Mouse (Mus musculus): Measurements from ENCODE around the gene Cdiptos. TPM values are rescaled to one million over a fixed set of nuclear protein-coding genes. Genes with fewer than 3 reads are reported as not detected.

The Cdiptos gene
- polyA plus RNA-seq, 1 experiment from 2014 or later = 3.9 TPM

DNA sequence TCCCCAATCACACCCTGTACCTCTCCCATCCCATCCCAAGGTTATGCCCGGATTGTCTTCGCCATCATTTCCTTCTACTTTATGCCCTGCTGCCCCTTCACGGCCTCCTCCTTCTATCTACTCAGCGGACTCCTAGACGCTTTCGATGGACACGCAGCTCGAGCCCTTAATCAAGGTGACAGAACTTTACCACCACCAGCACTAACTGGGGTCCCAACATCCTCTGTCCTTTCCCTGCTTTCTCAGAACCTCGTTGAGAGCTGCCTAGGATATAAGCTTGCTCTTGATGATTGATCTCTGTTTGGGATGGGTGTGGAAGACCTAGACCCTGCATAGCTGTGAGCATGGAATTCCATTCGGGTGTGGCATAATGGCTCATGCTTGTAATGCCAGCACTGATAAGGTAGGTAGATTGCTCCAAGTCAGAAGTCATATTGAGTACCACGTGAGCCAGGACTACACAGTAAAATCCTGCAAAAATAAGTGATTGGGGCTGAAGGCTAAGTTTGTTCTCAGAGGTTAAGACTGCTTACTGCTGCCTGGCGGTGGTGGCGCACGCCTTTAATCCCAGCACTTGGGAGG, 1.1 kb upstream of the Cdiptos start:
- peaks cover 23% of the 10 kb centered on the region for H3K36me3 ChIP-seq (ENCODE audit: inconsistent target)
- WGBS (ENCODE audit: missing documents) = 9% methylated on average over 11 of the region's 14 CpGs
- H3K79me2 ChIP-seq (ENCODE audit: inconsistent target) = peaks cover 21% of the 10 kb centered on the region
- H3K4me3 ChIP-seq (ENCODE audit: inconsistent target) = peak overlapping the region; percentile 95
- H3K27ac ChIP-seq = peak overlapping the region; percentile 99

- H3K79me2 ChIP-seq (ENCODE audit: inconsistent target) = peaks cover 21% of the 10 kb centered on the region
- WGBS (ENCODE audit: missing documents) = no CpG with 5 or more reads among the region's 1 CpGs
- H3K4me3 ChIP-seq (ENCODE audit: inconsistent target) = peak within 1 kb of the TSS; percentile 95
- H3K27ac ChIP-seq = peak within 1 kb of the TSS; percentile 99
- H3K36me3 ChIP-seq (ENCODE audit: inconsistent target) = peaks cover 23% of the 10 kb centered on the region
These were observed 177 bp downstream of the Cdiptos start, which contains the start of gene Cdipt for GRCm38 (mm10) chr7:126975893-126975949. Gene Cdipt (plus strand): TSS chr7:126975914.

DNA sequence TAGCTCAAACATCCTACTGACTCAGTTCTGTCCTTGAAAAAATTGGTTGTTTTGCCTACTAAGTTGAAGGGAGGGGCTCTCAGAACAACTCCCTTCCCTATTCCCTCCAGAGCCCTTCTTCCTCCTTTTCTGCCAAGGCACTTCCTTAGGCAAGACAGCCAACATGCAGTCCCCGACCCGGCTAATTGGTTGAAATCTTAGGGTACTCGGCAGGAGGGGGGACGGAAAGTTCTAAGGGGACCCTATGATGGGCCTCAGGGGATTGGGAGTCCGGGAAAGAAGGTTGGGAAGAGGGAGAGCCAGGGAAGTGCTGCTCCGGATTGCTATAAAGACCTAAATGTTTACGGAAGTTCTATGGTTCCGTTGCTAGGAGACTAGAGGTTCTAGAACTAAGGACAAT, 405 bp downstream of the Cdiptos start:
- peaks cover 21% of the 10 kb centered on the region for H3K79me2 ChIP-seq (ENCODE audit: inconsistent target)
- peak overlapping the region; percentile 95 for H3K4me3 ChIP-seq (ENCODE audit: inconsistent target)
- peaks cover 23% of the 10 kb centered on the region for H3K36me3 ChIP-seq (ENCODE audit: inconsistent target)
- 2% methylated on average over 8 of the region's 8 CpGs for WGBS (ENCODE audit: missing documents)
- H3K27ac ChIP-seq = peak overlapping the region; percentile 99

- Histone ChIP-seq H3K27ac (no peak overlapping the region), H3K79me2 (ENCODE audit: inconsistent target) (no peaks in the 10 kb centered on the region), H3K36me3 (ENCODE audit: inconsistent target) (no peaks in the 10 kb centered on the region), H3K4me3 (ENCODE audit: inconsistent target) (no peak overlapping the region)
- WGBS (ENCODE audit: missing documents) = 98% methylated on average over 4 of the region's 6 CpGs
These were observed 8.5 kb downstream of the Cdiptos start for GRCm38 (mm10) chr7:126967361-126967760.

DNA sequence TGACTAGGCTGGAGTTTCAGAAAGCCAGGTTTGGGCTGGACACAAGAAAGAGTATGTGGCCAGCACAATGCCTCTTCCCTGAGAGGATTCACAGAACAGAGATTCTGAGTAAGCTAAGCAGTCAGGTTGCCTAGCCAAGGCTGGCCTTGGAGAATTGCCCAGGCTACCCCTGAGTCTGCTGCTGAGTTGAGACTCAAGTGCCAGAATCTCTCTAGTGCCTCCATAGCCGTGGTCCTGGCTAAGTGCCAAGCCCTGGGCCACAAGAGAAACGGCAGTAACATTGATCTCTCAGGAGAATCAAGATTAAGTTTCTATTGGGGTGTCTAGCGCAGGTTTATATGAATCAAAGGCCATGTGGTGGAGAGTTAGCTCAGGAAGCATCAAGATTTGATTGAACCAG, 10.3 kb downstream of the Cdiptos start:
- H3K4me3 ChIP-seq (ENCODE audit: inconsistent target) = no peak overlapping the region
- H3K36me3 ChIP-seq (ENCODE audit: inconsistent target) = no peaks in the 10 kb centered on the region
- WGBS (ENCODE audit: missing documents) = 63% methylated on average over 3 of the region's 3 CpGs
- H3K79me2 ChIP-seq (ENCODE audit: inconsistent target) = no peaks in the 10 kb centered on the region
- no peak overlapping the region for H3K27ac ChIP-seq

- Histone ChIP-seq H3K36me3 (ENCODE audit: inconsistent target) (no peaks in the 10 kb centered on the region), H3K27ac (no peak overlapping the region), H3K4me3 (ENCODE audit: inconsistent target) (no peak overlapping the region), H3K79me2 (ENCODE audit: inconsistent target) (no peaks in the 10 kb centered on the region)
- WGBS (ENCODE audit: missing documents) = 38% methylated on average over 19 of the region's 19 CpGs
These were observed 12.2 kb downstream of the Cdiptos start for GRCm38 (mm10) chr7:126963548-126964286.

- Histone ChIP-seq H3K4me3 (ENCODE audit: inconsistent target) (no peak overlapping the region), H3K36me3 (ENCODE audit: inconsistent target) (no peaks in the 10 kb centered on the region), H3K27ac (no peak overlapping the region), H3K79me2 (ENCODE audit: inconsistent target) (no peaks in the 10 kb centered on the region)
- WGBS (ENCODE audit: missing documents) = 97% methylated on average over 4 of the region's 4 CpGs
These were observed 13.9 kb downstream of the Cdiptos start for GRCm38 (mm10) chr7:126961965-126962364.

DNA sequence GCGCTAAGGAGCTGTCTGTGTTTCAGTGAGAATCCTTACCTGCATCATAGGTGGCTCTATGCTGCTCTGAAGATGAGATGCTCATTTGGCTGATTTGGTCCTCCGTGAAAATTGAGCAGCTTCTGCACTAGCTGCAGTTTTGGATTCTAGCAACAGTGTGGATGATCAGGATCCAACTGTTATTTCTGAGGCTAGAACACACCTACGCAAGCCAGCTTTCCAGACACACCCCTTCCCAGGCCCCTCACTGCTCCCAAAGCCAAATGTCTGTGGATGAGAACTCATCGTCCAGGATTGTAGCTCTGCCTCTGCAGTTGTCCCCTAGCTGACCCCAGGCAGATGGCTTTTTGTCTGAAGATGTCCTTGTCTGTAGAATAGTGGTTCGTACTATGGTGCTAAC, 14.8 kb downstream of the Cdiptos start:
- H3K36me3 ChIP-seq (ENCODE audit: inconsistent target) = no peaks in the 10 kb centered on the region
- no peak overlapping the region for H3K4me3 ChIP-seq (ENCODE audit: inconsistent target)
- no peak overlapping the region for H3K27ac ChIP-seq
- WGBS (ENCODE audit: missing documents) = 96% methylated on average over 5 of the region's 5 CpGs
- no peaks in the 10 kb centered on the region for H3K79me2 ChIP-seq (ENCODE audit: inconsistent target)

DNA sequence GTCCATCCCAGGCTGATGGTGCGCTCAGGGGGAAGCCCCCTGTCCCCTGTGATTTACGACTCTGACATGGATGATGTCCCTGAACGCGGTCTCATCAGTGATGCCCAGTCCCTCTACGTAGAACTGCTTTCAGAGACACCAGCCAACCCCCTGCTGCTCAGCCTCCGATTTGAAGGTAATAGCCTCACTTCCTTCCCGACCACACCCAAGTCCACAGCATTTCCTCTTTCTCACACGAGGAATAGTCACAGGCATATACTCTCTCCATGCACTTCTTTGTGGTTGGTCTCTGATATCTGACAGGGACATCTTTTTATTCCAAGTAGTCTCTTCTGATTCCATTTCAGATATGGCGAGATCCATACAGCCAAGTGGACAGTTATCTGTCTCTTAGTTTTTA, 16.1 kb downstream of the Cdiptos start:
- H3K36me3 ChIP-seq (ENCODE audit: inconsistent target) = no peaks in the 10 kb centered on the region
- 52% methylated on average over 8 of the region's 9 CpGs for WGBS (ENCODE audit: missing documents)
- no peaks in the 10 kb centered on the region for H3K79me2 ChIP-seq (ENCODE audit: inconsistent target)
- no peak overlapping the region for H3K4me3 ChIP-seq (ENCODE audit: inconsistent target)
- no peak overlapping the region for H3K27ac ChIP-seq

- Histone ChIP-seq H3K27ac (no peak overlapping the region), H3K79me2 (ENCODE audit: inconsistent target) (no peaks in the 10 kb centered on the region), H3K36me3 (ENCODE audit: inconsistent target) (no peaks in the 10 kb centered on the region), H3K4me3 (ENCODE audit: inconsistent target) (no peak overlapping the region)
- WGBS (ENCODE audit: missing documents) = 24% methylated on average over 3 of the region's 3 CpGs
These were observed 20.8 kb downstream of the Cdiptos start for GRCm38 (mm10) chr7:126955125-126955524.

DNA sequence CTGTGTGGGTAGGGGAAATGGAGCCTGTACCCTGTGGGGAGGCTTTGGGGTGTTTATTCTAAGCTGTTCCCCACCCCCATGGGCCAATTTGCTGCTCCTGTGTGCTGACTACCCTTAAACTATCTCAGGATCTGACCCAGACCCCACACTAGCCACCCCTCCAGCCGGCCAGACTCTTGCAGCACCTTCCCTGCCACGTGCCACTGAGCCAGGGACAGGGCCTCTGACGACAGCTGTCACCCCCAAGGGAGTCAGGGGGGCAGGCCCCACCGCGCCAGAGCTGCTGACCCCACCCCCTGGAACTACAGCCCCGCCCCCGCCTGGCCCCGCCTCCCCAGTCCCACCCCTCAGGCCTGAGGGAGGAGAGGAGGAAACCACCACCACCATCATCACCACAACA, 23.3 kb downstream of the Cdiptos start:
- no peak overlapping the region for H3K4me3 ChIP-seq (ENCODE audit: inconsistent target)
- H3K36me3 ChIP-seq (ENCODE audit: inconsistent target) = no peaks in the 10 kb centered on the region
- no peaks in the 10 kb centered on the region for H3K79me2 ChIP-seq (ENCODE audit: inconsistent target)
- H3K27ac ChIP-seq = no peak overlapping the region
- WGBS (ENCODE audit: missing documents) = 15% methylated on average over 2 of the region's 8 CpGs

- 39% methylated on average over 4 of the region's 4 CpGs for WGBS (ENCODE audit: missing documents)
- H3K27ac ChIP-seq = no peak overlapping the region
- H3K36me3 ChIP-seq (ENCODE audit: inconsistent target) = no peaks in the 10 kb centered on the region
- no peak overlapping the region for H3K4me3 ChIP-seq (ENCODE audit: inconsistent target)
- no peaks in the 10 kb centered on the region for H3K79me2 ChIP-seq (ENCODE audit: inconsistent target)
These were observed 24.2 kb downstream of the Cdiptos start for GRCm38 (mm10) chr7:126951741-126952140.

DNA sequence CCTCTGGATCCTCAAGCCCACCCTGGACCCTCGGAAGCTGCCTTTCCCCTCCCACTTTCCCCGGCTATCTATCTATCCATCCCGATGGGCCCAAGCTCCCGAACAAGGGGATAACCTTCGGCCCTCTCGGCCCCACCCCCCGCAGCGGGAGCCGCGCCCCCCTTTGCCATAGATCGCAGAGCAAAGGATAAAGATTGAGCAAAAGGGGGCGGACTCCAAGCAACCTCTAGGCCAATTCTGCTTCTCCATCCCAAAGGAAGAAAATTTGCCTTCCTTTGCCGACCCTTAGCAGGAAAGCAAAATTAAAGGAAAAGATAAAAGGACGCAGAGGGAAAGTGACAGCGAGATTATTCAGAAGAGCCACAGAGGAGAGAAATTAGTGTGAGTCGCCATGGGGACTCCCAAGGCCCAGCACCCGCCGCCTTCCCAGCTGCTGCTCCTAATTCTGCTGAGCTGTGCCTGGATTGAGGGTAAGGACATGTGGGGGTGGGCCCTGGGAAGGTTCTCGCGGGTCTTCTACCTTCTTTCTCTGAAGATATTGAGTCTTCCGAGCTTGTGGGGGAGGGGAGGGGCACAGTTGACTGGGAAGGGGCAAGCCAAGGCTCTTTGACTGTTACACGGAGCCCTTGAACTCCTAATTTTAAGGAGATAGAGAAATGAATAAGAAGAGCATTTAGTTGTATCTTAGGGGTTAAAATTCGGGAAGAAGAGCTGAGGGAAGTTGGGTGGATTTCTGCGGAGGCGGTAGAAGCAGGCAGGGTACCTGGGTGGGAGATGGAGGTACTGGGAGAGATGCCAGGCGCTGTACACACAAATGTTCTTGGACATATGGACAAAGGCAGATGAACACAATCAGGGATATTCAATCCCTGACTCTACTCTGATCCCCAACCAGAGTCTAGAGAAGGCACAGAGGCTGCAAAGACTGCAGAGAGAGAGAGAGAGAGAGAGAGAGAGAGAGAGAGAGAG, 25.0 kb downstream of the Cdiptos start:
- no peaks in the 10 kb centered on the region for H3K36me3 ChIP-seq (ENCODE audit: inconsistent target)
- H3K27ac ChIP-seq = no peak overlapping the region
- no peak overlapping the region for H3K4me3 ChIP-seq (ENCODE audit: inconsistent target)
- H3K79me2 ChIP-seq (ENCODE audit: inconsistent target) = no peaks in the 10 kb centered on the region
- 20% methylated on average over 24 of the region's 26 CpGs for WGBS (ENCODE audit: missing documents)

DNA sequence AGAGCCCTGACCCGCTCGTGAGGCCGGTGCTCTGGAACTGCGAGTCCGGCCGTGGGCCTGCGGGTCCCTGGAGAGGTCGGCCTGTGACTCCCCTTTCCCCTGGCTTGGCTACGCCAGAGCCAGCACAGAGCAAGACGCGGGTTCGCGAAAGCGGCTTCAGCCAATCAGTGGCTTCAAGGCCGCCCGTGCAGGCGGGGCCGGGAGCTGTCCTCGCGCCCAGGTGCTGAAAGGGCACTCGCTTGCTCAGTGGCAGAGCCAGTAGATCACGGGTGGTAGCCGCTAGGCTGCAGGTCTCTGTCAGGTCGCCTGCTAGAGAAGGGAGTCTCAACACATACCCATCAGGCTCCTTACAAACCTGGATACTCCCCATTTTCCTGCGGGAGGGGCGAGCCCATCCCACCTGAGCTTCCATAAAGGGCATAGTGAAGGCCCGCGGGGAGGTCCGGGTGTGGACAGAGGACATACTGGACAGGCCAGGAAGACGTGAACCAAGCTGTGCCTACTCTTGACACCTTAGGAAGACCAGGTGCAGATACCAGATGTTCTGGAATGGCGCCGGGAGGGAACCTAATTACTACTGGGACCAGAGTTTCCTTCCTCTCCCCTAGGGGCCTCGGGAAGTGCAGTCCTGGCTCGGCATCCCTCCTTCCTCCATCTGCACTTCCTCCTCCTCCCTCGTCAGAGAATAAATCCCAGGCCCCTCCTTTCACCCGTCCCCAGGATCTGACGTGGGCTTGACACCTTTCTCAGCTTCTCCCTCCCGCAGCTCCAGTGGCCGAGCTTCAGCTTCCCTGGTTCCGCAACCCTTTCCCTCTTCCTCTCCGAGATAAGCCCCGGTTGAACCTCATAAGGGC, 25.9 kb downstream of the Cdiptos start, which contains the start of gene Sez6l2:
Sez6l2 (plus strand) TSS at position 771 of the 854 bp plus-strand sequence.
- H3K36me3 ChIP-seq (ENCODE audit: inconsistent target) = peaks cover 4% of the 10 kb centered on the region
- H3K4me3 ChIP-seq (ENCODE audit: inconsistent target) = no peak within 1 kb of the TSS
- H3K27ac ChIP-seq = no peak within 1 kb of the TSS
- no peaks in the 10 kb centered on the region for H3K79me2 ChIP-seq (ENCODE audit: inconsistent target)
- WGBS (ENCODE audit: missing documents) = 2% methylated on average over 42 of the region's 42 CpGs

Measured in macrophage (primary cell).